Mouse (Mus musculus): ENCODE data around the gene Cyp4b1. TPM values are rescaled to one million over a fixed set of nuclear protein-coding genes. Genes with fewer than 3 reads are reported as not detected.

The Cyp4b1 gene
- polyA plus RNA-seq, 1 experiment from 2014 or later, result 0.74 TPM

Other genes starting within 250 kb of the Cyp4b1 start
- not detected in 2 replicates for gene Cyp4a12b, start 236.1 kb downstream of the Cyp4b1 start, polyA plus RNA-seq (2016; fragmentation: Nextera tagmentation; extraction: Ambion mirVana)
- not detected in 2 replicates for gene Cyp4a30b, start 195.1 kb downstream of the Cyp4b1 start, polyA plus RNA-seq (2016; fragmentation: Nextera tagmentation; extraction: Ambion mirVana)
- not detected in 2 replicates for gene Cyp4a14, start 151.6 kb downstream of the Cyp4b1 start, polyA plus RNA-seq (2016; fragmentation: Nextera tagmentation; extraction: Ambion mirVana)
- not detected in 2 replicates for gene Cyp4a10, start 129.5 kb downstream of the Cyp4b1 start, polyA plus RNA-seq (2016; fragmentation: Nextera tagmentation; extraction: Ambion mirVana)
- gene Cyp4a31, start 84.1 kb downstream of the Cyp4b1 start, polyA plus RNA-seq (2016; fragmentation: Nextera tagmentation; extraction: Ambion mirVana), result not detected in 2 replicates
- gene Cyp4a32, start 46.8 kb downstream of the Cyp4b1 start, polyA plus RNA-seq (2016; fragmentation: Nextera tagmentation; extraction: Ambion mirVana), result not detected in 2 replicates
- gene Efcab14, start 90.0 kb upstream of the Cyp4b1 start, polyA plus RNA-seq (2016; fragmentation: Nextera tagmentation; extraction: Ambion mirVana), result 34.2 and 37.4 TPM in 2 replicates
- 0.22 and 0.24 TPM in 2 replicates for gene Tex38, start 133.3 kb upstream of the Cyp4b1 start, polyA plus RNA-seq (2016; fragmentation: Nextera tagmentation; extraction: Ambion mirVana)
- 69.9 and 73.5 TPM in 2 replicates for gene Atpaf1, start 137.1 kb upstream of the Cyp4b1 start, polyA plus RNA-seq (2016; fragmentation: Nextera tagmentation; extraction: Ambion mirVana)
- 6.7 TPM in 2 replicates for gene Mob3c, start 180.4 kb upstream of the Cyp4b1 start, polyA plus RNA-seq (2016; fragmentation: Nextera tagmentation; extraction: Ambion mirVana)
- gene Mknk1, start 191.5 kb upstream of the Cyp4b1 start, polyA plus RNA-seq (2016; fragmentation: Nextera tagmentation; extraction: Ambion mirVana), result 20.1 and 21.6 TPM in 2 replicates
- gene Kncn, start 236.7 kb upstream of the Cyp4b1 start, polyA plus RNA-seq (2016; fragmentation: Nextera tagmentation; extraction: Ambion mirVana), result not detected in 2 replicates
- not detected in 2 replicates for gene 6430628N08Rik, start 242.9 kb upstream of the Cyp4b1 start, polyA plus RNA-seq (2016; fragmentation: Nextera tagmentation; extraction: Ambion mirVana)